Mouse (Mus musculus): Measurements from ENCODE around the gene Styxl1.

The Styxl1 gene

GRCm38 (mm10) chr5:135763526-135763925 is 14.7 kb downstream of the Styxl1 start:
- peak; percentile 63 for DNase-seq

- DNase-seq, result no peak
Measured at GRCm38 (mm10) chr5:135761881-135762280, 16.3 kb downstream of the Styxl1 start.

DNA sequence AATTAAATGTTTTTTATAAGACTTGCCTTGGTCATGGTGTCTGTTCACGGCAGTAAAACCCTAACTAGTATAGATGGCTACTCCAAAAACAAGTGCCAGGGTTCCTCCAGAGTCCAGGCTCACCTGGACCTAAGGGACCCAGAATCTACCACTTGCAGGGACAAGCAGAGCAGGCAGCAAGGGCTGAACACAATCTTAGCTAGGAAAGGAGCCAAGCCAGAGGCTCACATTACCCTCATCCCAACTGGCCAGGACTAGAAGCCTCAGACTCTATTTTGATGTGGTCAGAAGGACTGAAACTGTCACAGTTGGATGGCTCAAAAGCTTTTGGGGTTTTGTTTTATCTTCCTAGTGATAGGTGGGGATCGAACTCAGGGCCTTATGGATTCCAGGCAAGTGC is 26.6 kb downstream of the Styxl1 start:
- no peak for DNase-seq

DNA sequence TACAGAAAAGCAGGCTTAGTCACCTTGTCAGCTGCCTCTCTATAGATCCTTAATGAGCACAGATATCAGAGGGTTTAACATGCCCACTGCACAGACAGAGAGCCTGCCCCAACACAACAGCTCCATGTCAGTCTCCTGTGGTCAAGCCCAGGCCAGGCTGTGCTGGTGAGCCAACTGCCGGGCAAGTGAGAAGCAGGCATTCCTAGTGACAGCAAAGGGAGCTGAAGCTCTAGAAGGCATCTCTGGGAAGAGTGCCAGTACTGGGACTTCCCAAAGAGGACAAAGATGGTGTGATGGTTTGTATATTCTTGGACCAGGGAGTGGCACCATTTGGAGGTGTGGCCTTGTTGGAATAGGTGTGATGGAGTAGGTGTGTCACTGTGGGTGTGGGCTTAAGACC is 27.1 kb downstream of the Styxl1 start:
- DNase-seq, result no peak

DNA sequence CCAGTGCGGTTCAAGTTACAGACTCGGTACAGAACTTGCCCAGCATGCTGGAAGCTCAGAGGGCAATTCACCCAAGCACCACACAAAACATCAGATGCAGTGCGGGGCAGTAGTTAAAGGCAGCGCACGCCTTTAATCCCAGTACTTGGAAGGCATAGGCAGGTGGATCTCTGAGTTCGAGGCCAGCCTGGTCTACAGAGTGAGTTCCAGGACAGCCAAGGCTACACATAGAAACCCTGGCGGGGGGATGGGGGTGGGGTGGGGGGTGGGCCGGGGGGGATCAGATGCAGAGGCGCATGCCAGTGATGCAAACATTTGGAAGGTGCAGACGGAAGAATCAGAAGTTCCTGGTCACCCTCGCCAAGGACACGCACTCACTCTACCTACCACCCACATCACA is 33.4 kb downstream of the Styxl1 start:
- no peak for DNase-seq

DNA sequence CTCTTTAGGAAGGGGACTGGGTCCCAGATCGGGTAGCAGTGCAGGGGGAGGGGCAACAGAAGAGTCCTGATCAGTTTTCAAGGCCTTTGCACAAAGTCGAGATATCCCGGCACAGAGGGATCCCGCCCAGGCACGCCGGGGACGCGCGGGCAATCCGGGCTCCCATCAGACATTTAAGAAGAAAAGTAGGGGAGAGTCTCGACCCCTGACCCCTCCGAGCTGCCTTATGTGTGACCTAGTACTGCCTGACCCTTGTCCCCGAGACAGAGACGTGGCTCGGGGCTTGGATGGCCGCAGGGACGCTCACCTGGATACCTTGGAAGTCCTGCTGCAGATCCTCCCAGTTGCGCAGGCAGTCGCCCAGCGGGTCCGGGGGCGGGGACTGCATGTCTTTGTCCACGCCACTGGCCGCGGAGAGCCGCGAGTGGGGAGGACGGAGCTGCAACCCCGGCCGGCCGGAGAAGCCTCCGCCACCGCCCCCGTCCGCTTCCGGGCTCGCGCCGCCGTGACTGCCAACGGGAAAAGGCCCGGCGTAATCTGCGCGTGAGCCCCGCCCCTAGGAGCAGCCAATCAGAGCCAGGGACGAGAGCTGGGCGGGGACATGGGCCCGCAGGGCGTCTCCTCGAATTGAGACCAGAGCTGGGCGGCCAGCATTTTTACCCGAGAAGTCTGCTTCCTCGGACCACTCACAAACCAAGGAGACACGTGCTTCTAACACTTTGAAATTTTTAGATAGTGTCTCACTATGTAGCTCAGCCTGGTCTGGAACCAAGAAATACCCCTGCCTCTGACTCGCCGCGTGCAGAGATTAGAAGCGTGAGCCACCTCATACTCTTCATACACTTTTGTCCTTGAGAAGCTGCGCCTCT is 34.2 kb downstream of the Styxl1 start, which contains the start of gene Tmem120a:
Tmem120a (minus strand) TSS at position 708 of the 869 bp plus-strand sequence.
- DNase-seq, result peak; percentile 90

GRCm38 (mm10) chr5:135742941-135743740 is 35.0 kb downstream of the Styxl1 start:
- no peak for DNase-seq

DNA sequence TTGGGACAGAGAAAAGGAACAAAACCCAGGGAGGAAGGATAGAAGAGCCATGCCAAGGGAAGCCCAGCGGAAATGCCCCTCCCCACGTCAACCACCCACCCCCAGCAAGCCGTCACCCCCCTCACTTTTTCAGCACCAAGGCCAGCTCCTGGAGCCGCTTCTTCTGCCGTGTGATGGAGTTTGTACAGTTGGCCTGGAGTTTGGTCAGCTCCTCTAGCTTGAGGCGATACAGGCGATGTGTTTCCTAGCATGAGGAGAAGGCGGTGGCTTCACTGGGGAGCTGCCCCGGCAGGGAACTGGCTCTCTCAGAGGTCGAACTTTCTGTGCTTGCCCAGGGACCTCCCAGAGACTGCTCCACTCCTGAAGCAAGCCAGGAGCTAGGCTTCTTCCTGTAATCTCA is 36.0 kb downstream of the Styxl1 start:
- no peak for DNase-seq

DNA sequence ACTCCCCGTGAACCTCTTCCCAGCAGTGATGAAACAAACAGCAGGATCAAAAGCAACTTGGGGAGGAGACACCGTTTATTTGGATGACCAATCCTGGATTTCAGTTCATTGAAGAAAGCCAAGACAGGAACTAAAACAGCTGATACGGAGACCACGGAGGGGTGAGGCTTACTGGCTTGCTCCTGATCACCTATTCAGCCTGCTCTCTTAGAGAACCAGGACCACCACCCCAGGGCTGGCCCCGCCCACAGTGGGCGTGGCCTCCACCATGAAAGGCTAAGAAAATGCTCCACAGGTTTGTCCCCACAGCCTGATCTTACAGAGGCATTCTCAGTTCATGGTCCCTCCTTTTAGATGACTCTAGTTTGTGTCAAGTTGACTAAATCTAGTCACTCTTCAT is 39.9 kb downstream of the Styxl1 start:
- no peak for DNase-seq

DNA sequence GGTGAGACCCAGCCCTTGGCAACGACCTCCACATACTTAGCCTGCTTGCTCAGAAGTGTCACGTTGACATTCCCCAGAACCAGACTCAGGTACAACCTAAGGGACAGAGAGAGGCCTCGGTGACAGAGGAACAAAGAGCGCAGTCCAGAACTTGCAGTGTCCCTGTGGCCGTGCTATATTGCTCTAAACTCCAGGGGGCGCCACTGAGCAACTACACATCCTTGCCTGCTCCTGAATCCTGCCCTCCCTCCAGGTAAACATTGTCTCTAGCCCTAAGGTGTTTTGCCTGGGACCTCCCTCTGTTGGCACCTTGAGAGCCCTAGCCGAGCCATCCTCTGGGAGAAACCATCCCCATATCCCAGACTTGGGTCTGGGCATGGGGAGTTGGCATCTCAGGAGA is 41.0 kb downstream of the Styxl1 start:
- no peak for DNase-seq

GRCm38 (mm10) chr5:135736544-135736943 is 41.6 kb downstream of the Styxl1 start:
- DNase-seq, result no peak

- no peak for DNase-seq
Measured at GRCm38 (mm10) chr5:135735741-135736140, 42.4 kb downstream of the Styxl1 start.

- DNase-seq, result no peak
Measured at GRCm38 (mm10) chr5:135734057-135734680, 44.0 kb downstream of the Styxl1 start.

GRCm38 (mm10) chr5:135733071-135733470 is 45.1 kb downstream of the Styxl1 start:
- DNase-seq, result no peak

DNA sequence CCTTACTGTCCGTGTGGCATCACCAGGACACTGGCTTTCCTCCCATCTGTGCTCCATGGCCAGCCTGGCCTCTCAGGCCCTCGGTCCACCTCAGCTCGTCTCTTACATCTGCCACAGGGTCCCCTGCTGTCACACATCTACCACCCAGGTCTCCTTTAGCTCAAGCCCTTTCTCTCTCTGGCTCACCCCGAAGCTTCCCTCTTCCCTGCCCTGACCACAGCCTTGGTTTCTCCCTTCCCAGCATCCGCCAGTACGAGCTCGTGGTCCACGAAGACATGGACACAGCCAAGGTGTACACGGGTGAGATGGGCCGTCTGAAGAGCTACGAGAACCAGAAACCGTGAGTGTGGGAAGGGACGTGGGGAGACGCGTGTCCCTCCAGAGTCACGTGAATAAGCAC is 46.9 kb downstream of the Styxl1 start:
- no peak for DNase-seq

- DNase-seq, result no peak
Measured at GRCm38 (mm10) chr5:135730916-135731315, 47.3 kb downstream of the Styxl1 start.

GRCm38 (mm10) chr5:135730278-135730677 is 47.9 kb downstream of the Styxl1 start:
- no peak for DNase-seq

DNA sequence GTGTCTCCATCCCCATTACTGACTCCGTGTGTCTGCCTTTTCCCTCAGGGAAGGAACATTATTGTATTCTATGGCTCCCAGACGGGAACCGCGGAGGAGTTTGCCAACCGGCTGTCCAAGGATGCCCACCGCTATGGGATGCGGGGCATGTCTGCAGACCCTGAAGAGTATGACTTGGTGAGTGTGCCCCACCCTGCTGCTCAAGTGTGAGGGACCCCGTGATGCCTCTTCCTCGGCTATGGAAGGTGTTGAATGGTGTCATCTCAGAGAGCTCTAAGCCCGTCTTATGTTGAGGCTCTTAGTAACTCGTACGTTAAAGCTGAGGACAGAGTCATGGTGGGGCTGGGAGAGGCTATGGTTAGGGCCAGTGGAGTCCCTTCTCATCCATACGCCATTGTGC is 48.8 kb downstream of the Styxl1 start:
- DNase-seq, result no peak

GRCm38 (mm10) chr5:135728361-135728760 is 49.8 kb downstream of the Styxl1 start:
- no peak for DNase-seq

DNA sequence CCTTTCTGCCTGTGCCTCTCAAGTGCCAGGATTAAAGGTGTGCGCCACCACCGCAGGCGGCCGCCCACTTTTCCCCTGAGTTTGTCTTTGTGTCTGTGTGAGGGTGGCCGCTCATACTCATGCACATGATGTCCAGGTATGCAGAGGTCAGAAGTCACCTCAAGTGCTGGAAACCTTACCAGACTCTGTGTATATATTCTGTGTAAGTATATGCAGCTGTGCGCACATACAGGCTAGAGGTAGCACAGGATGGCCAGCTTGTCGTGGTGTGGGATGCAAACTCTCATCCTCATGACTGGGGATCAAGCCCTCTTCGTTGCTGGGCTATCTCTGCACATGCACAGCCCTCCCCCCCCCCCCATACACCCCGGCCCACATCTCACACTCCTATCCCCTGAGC is 50.3 kb downstream of the Styxl1 start:
- DNase-seq, result no peak

DNA sequence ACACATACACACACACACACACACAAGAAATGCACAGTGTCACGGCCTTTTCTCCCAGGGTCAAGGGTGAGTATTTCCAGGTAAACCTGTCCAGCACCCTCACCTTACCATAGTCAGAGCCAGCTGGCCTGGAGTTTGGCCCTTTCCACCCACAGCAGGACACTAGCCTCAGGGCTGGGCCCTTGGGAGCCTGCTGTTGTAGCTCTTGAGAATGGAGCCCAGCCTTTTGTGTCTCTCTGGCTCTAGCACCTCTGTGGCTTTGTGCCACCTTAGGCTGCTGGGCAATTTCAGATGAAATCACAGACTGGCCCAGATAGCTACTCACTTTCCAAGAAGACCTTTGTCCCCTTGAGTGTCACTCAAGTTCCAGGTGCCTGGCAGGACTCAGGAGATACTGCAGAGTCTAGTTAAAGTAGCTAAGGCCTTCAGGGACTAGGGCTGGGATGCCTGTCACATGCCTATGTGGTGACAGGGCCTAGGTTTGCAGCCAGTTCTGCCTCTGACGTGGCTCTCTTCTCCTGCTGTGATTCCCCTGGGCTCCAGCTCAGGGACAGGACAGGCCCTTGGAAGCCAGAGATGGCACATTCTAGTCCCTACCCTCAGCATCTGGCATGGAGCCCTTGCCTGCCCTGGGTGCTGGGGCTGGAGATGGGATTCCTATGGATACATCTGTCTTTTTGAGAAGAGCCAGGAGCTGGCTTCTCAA is 51.4 kb downstream of the Styxl1 start:
- DNase-seq, result no peak

DNA sequence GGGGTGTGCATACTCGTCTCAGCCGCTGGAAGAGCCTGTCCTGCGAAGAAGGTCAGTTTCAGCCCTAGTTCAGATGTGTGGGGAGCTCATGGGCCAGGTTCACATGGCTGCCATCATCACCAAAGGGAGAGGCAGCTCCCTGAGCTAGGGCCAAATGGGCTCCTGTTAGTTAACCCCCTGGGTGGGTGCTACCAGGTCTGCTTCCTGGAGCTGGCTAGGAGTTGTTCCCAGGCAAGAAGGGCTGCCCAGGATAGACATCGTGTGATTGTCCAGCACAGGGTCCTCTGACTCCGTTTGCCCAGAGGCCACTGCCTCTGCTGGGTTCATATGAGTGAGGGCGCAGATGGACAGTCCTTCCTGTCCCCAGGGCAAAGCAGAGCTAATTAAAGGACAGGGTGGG is 52.2 kb downstream of the Styxl1 start:
- no peak for DNase-seq

DNA sequence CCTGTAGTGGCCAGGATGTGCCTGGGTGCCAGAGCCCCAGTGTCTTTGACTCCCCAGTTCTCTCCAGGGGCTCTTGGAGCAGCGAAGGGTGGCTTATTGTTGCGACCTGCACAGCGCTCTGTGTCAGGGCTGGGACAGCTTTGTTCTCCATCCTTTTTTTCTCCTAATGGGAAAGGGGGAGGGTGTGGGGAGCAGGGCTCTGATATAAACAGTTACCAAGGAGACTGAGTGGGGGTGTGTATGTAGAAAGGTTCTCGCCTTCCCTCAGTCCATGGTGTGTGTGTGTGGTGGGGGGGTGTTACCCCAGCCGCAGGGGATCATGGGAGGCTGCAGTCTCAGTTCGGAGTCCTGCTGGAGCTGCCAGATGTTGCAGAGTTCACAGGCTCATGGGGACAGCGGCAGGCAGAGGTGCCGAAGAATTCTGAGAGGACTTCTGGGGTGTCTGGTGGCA is 52.8 kb downstream of the Styxl1 start:
- no peak for DNase-seq

Data from cerebellum, adult 11 months (tissue).